Mouse (Mus musculus) embryonic fibroblast, embryonic 13.5 days (primary cell): ENCODE measurements at regions not wholly inside any gene's neighbourhood (a gene's known extent, or its start where the extent isn't known, plus 50 kb on each side); places are given as distances from the start of the nearest gene placed in this dataset.
"Not testable (repeated sequence)": the region's sequence is repeated elsewhere in the genome, so short reads cannot be mapped to it uniquely, and the experiment has no call there.

Source experiments
- CTCF ChIP-seq: IDR thresholded peaks from 2 replicates; pipeline ENCODE4 v1.5.1; 2011; ENCODE audit warnings: mild to moderate bottlenecking, control low read depth, low read length, moderate library complexity, borderline replicate concordance; ENCODE audit not compliant: insufficient read depth
- POLR2A ChIP-seq: IDR thresholded peaks from 2 replicates; pipeline ENCODE4 v1.6.1; 2011; ENCODE audit warnings: low read depth, mild to moderate bottlenecking, control low read depth, low read length, moderate library complexity

GRCm38 (mm10) chr5:133842059-133842706 lies 257.3 kb upstream of the Castor2 start:
- TF ChIP-seq POLR2A, CTCF: not testable (repeated sequence)
